Mouse (Mus musculus) cerebellum, adult 11-12 months (tissue): ENCODE measurements around the gene Bahcc1.
A peak's percentile ranks its signal among the peaks of the same experiment; 100 is the strongest.

Source experiments
- DNase-seq: peaks from one replicate; pipeline ENCODE4 v3.0.0; 2022

Bahcc1 gene

GRCm38 (mm10) chr11:120229861-120230751 is 2.6 kb upstream of the Bahcc1 start:
- DNase-seq = peak; percentile 72

GRCm38 (mm10) chr11:120230841-120231370 is 1.8 kb upstream of the Bahcc1 start:
- DNase-seq = no peak

GRCm38 (mm10) chr11:120231379-120231778 is 1.4 kb upstream of the Bahcc1 start:
- DNase-seq = peak; percentile 99

- peak; percentile 72 for DNase-seq
These were observed 841 bp downstream of the Bahcc1 start for GRCm38 (mm10) chr11:120233441-120234135.

- peak; percentile 48 for DNase-seq
These were observed 1.5 kb downstream of the Bahcc1 start for GRCm38 (mm10) chr11:120234136-120234775.

- DNase-seq = peak; percentile 36
These were observed 2.0 kb downstream of the Bahcc1 start for GRCm38 (mm10) chr11:120234776-120235181.

GRCm38 (mm10) chr11:120235385-120236113 is 2.8 kb downstream of the Bahcc1 start:
- DNase-seq = peak; percentile 58

- no peak for DNase-seq
These were observed 3.3 kb downstream of the Bahcc1 start for GRCm38 (mm10) chr11:120236114-120236437.

GRCm38 (mm10) chr11:120236438-120237165 is 3.9 kb downstream of the Bahcc1 start:
- DNase-seq = peak; percentile 79

- peak; percentile 60 for DNase-seq
These were observed 4.7 kb downstream of the Bahcc1 start for GRCm38 (mm10) chr11:120237166-120238131.

- DNase-seq = peak; percentile 15
These were observed 5.6 kb downstream of the Bahcc1 start for GRCm38 (mm10) chr11:120238306-120238705.

- peak; percentile 45 for DNase-seq
These were observed 6.1 kb downstream of the Bahcc1 start for GRCm38 (mm10) chr11:120238751-120239359.

- no peak for DNase-seq
These were observed 6.8 kb downstream of the Bahcc1 start for GRCm38 (mm10) chr11:120239581-120239991.

- DNase-seq = peak; percentile 78
These were observed 7.5 kb downstream of the Bahcc1 start for GRCm38 (mm10) chr11:120240206-120240605.

GRCm38 (mm10) chr11:120240941-120241890 is 8.5 kb downstream of the Bahcc1 start:
- DNase-seq = no peak

- DNase-seq = no peak
These were observed 9.4 kb downstream of the Bahcc1 start for GRCm38 (mm10) chr11:120241981-120242725.

GRCm38 (mm10) chr11:120242726-120243530 is 10.2 kb downstream of the Bahcc1 start:
- no peak for DNase-seq

GRCm38 (mm10) chr11:120243531-120243820 is 10.7 kb downstream of the Bahcc1 start:
- no peak for DNase-seq
